Mouse (Mus musculus) heart, adult 2 months (tissue): ENCODE measurements around the gene Xpot.

Experiments
- CTCF ChIP-seq: fragments of 200-600 bp; IDR thresholded peaks from 2 replicates; pipeline ENCODE4 v1.8.1; 2022; ENCODE audit warnings: antibody characterized with exemption, mild to moderate bottlenecking, moderate library complexity
- EP300 ChIP-seq: fragments of 200-500 bp; IDR thresholded peaks from 2 replicates; pipeline ENCODE4 v1.6.1; 2011; ENCODE audit warnings: low read depth, low read length, control low read depth; ENCODE audit not compliant: insufficient read depth

DNA sequence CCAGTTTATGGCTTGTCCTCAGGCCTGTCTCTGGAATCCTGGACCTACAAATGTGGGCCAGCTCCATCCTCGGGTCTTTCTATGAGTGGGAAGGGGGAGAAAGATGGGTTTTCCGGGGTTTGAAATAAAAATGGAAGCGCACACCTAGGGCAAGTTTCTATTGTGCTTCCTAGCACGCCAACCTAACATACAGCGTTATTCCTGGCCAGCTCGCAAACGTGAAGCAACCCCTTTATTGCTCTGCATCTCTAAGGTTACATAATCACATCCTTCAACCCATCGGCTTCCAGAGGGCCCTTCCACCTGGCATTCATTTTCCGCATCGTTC, 14.8 kb upstream of the Xpot start:
- TF ChIP-seq EP300 (no peak), CTCF (no peak)
